Mouse (Mus musculus): ENCODE measurements at regions not wholly inside any gene's neighbourhood (a gene's known extent, or its start where the extent isn't known, plus 50 kb on each side); places are given as distances from the start of the nearest gene placed in this dataset.

- TF ChIP-seq ZMIZ1 (IDR thresholded peaks at IDR 0.05; ENCODE audit: low read depth, low read length) (no peak), MEF2A (IDR thresholded peaks at IDR 0.05; ENCODE audit: extremely low read depth, insufficient replicate concordance, low read depth, low read length, poor library complexity, severe bottlenecking) (no peak), NELFE (IDR thresholded peaks at IDR 0.05; ENCODE audit: low read depth, low read length) (no peak), TCF12 (IDR thresholded peaks at IDR 0.05; ENCODE audit: low read depth, low read length) (no peak)
- no peak for DNase-seq (ENCODE audit: low read depth, low spot score)
Measured at GRCm38 (mm10) chr4:58696684-58697083, 90.8 kb downstream of the Olfr267 start.

GRCm38 (mm10) chr4:58695281-58695680 lies 92.2 kb downstream of the Olfr267 start:
- TF ChIP-seq ZC3H11A (IDR thresholded peaks at IDR 0.05; ENCODE audit: low read depth, low read length) = no peak
- TF ChIP-seq NRF1 (IDR thresholded peaks at IDR 0.05; ENCODE audit: insufficient read depth, low read depth, low read length, poor library complexity, severe bottlenecking) = no peak
- TF ChIP-seq MEF2A (IDR thresholded peaks at IDR 0.05; ENCODE audit: extremely low read depth, insufficient replicate concordance, low read depth, low read length, poor library complexity, severe bottlenecking) = no peak
- no peak for TF ChIP-seq USF1 (IDR thresholded peaks at IDR 0.05; ENCODE audit: low read depth, low read length)
- no peak for TF ChIP-seq ETS1 (IDR thresholded peaks at IDR 0.05; ENCODE audit: low read depth, low read length)
- TF ChIP-seq E2F4 (IDR thresholded peaks at IDR 0.05; ENCODE audit: borderline replicate concordance, low read depth, low read length) = no peak
- TF ChIP-seq SMC3 (IDR thresholded peaks at IDR 0.05; ENCODE audit: low read depth, low read length) = no peak
- no peak for TF ChIP-seq TBP (IDR thresholded peaks at IDR 0.05; ENCODE audit: low read depth, low read length)
- no peak for TF ChIP-seq GABPA (IDR thresholded peaks at IDR 0.05; ENCODE audit: low read depth, low read length)
- TF ChIP-seq CHD2 (IDR thresholded peaks at IDR 0.05; ENCODE audit: low read length) = no peak
- no peak for TF ChIP-seq POLR2A (IDR thresholded peaks at IDR 0.05; ENCODE audit: control insufficient read depth in 1 of 2, insufficient read depth in 1 of 2, low read depth in 1 of 2, low read length in 2 of 2, poor library complexity in 1 of 2)
- TF ChIP-seq KAT2A (conservative IDR thresholded peaks at IDR 0.05; ENCODE audit: low read depth, low read length) = no peak

More at GRCm38 (mm10) chr4:58696684-58697083, 90.8 kb downstream of the Olfr267 start:
- no peaks in the 10 kb centered on the region for H3K36me3 ChIP-seq (ENCODE audit: control insufficient read depth in 1 of 2, insufficient read depth in 2 of 2, low read length in 2 of 2)
- H3K4me1 ChIP-seq (ENCODE audit: control insufficient read depth in 1 of 2, insufficient read depth in 2 of 2, low read length in 2 of 2) = no peaks in the 10 kb centered on the region
- H3K9me3 ChIP-seq (replicated peaks; ENCODE audit: insufficient read depth, low read length) = no peaks in the 10 kb centered on the region
- H3K79me2 ChIP-seq (ENCODE audit: control insufficient read depth, insufficient read depth, low read length, poor library complexity) = no peaks in the 10 kb centered on the region
- no peak overlapping the region for H3K9ac ChIP-seq (ENCODE audit: control insufficient read depth, low read depth, low read length, poor library complexity, severe bottlenecking)
- H3K27me3 ChIP-seq (ENCODE audit: control insufficient read depth in 1 of 2, insufficient read depth in 2 of 2, low read length in 2 of 2) = no peaks in the 10 kb centered on the region; a peak in 1 of 4 replicates
- H3K4me3 ChIP-seq (ENCODE audit: control insufficient read depth in 1 of 2, insufficient read depth in 1 of 2, low read depth in 2 of 2, low read length in 2 of 2) = no peak overlapping the region
- H3K27ac ChIP-seq (ENCODE audit: control insufficient read depth, low read depth, low read length) = no peak overlapping the region

DNA sequence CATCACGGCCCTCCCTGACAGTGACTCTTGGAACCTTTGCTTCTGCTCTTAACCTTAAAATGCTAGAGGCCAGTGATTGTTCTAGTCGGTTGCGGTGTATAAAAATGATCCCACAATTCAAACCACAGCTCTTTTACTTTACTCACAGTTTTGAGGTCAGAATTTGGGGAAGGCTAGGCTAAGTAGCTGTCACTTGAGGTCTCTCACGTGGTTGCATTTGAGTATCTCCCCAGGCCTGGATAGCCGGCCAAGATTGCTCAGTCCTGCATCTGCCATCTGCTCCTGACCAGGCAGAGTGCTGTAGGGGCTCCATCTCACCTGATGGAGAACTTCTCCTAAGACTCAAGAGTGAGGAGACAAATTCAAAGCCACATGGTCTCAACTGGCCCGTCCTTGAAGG lies 94.5 kb downstream of the Olfr267 start:
- no peaks in the 10 kb centered on the region for H3K79me2 ChIP-seq (ENCODE audit: control insufficient read depth, insufficient read depth, low read length, poor library complexity)
- no peaks in the 10 kb centered on the region for H3K9me3 ChIP-seq (replicated peaks; ENCODE audit: insufficient read depth, low read length)
- H3K9ac ChIP-seq (ENCODE audit: control insufficient read depth, low read depth, low read length, poor library complexity, severe bottlenecking) = no peak overlapping the region
- no peaks in the 10 kb centered on the region for H3K36me3 ChIP-seq (ENCODE audit: control insufficient read depth in 1 of 2, insufficient read depth in 2 of 2, low read length in 2 of 2)
- no peak for DNase-seq (ENCODE audit: low read depth, low spot score)
- no peak overlapping the region for H3K4me3 ChIP-seq (ENCODE audit: control insufficient read depth in 1 of 2, insufficient read depth in 1 of 2, low read depth in 2 of 2, low read length in 2 of 2)
- no peaks in the 10 kb centered on the region for H3K4me1 ChIP-seq (ENCODE audit: control insufficient read depth in 1 of 2, insufficient read depth in 2 of 2, low read length in 2 of 2)
- H3K27me3 ChIP-seq (ENCODE audit: control insufficient read depth in 1 of 2, insufficient read depth in 2 of 2, low read length in 2 of 2) = no peaks in the 10 kb centered on the region; a peak in 2 of 4 replicates
- no peak overlapping the region for H3K27ac ChIP-seq (ENCODE audit: control insufficient read depth, low read depth, low read length)
- TF ChIP-seq NELFE (IDR thresholded peaks at IDR 0.05; ENCODE audit: low read depth, low read length) (no peak), MEF2A (IDR thresholded peaks at IDR 0.05; ENCODE audit: extremely low read depth, insufficient replicate concordance, low read depth, low read length, poor library complexity, severe bottlenecking) (no peak), TCF12 (IDR thresholded peaks at IDR 0.05; ENCODE audit: low read depth, low read length) (no peak), SMC3 (IDR thresholded peaks at IDR 0.05; ENCODE audit: low read depth, low read length) (no peak), E2F4 (IDR thresholded peaks at IDR 0.05; ENCODE audit: borderline replicate concordance, low read depth, low read length) (no peak), RCOR1 (IDR thresholded peaks at IDR 0.05; ENCODE audit: low read depth, low read length) (no peak), POLR2AphosphoS2 (IDR thresholded peaks at IDR 0.05; ENCODE audit: low read length) (no peak), POLR2AphosphoS5 (IDR thresholded peaks at IDR 0.05; ENCODE audit: borderline replicate concordance, low read depth, low read length) (no peak), KAT2A (conservative IDR thresholded peaks at IDR 0.05; ENCODE audit: low read depth, low read length) (no peak), BHLHE40 (IDR thresholded peaks at IDR 0.05; ENCODE audit: borderline replicate concordance, low read depth, low read length) (no peak), CTCF (IDR thresholded peaks at IDR 0.05 in 2 of 3, conservative IDR thresholded peaks at IDR 0.05 in 1 of 3; ENCODE audit: control insufficient read depth in 1 of 3, insufficient read depth in 1 of 3, low read depth in 2 of 3, low read length in 3 of 3, poor library complexity in 1 of 3, severe bottlenecking in 1 of 3) (no peak), CHD1 (IDR thresholded peaks at IDR 0.05; ENCODE audit: low read depth, low read length) (no peak), MAZ (IDR thresholded peaks at IDR 0.05; ENCODE audit: low read depth, low read length) (no peak), HCFC1 (IDR thresholded peaks at IDR 0.05; ENCODE audit: low read depth, low read length) (no peak), MXI1 (IDR thresholded peaks at IDR 0.05; ENCODE audit: low read depth, low read length) (no peak), ZKSCAN1 (IDR thresholded peaks at IDR 0.05; ENCODE audit: low read depth, low read length) (no peak)

More at GRCm38 (mm10) chr4:58695281-58695680, 92.2 kb downstream of the Olfr267 start:
- no peaks in the 10 kb centered on the region; a peak in 2 of 4 replicates for H3K27me3 ChIP-seq (ENCODE audit: control insufficient read depth in 1 of 2, insufficient read depth in 2 of 2, low read length in 2 of 2)
- no peak overlapping the region for H3K27ac ChIP-seq (ENCODE audit: control insufficient read depth, low read depth, low read length)
- no peak overlapping the region for H3K4me3 ChIP-seq (ENCODE audit: control insufficient read depth in 1 of 2, insufficient read depth in 1 of 2, low read depth in 2 of 2, low read length in 2 of 2)
- no peak for DNase-seq (ENCODE audit: low read depth, low spot score)
- no peaks in the 10 kb centered on the region for H3K4me1 ChIP-seq (ENCODE audit: control insufficient read depth in 1 of 2, insufficient read depth in 2 of 2, low read length in 2 of 2)
- H3K9ac ChIP-seq (ENCODE audit: control insufficient read depth, low read depth, low read length, poor library complexity, severe bottlenecking) = no peak overlapping the region
- no peaks in the 10 kb centered on the region for H3K9me3 ChIP-seq (replicated peaks; ENCODE audit: insufficient read depth, low read length)
- no peaks in the 10 kb centered on the region for H3K36me3 ChIP-seq (ENCODE audit: control insufficient read depth in 1 of 2, insufficient read depth in 2 of 2, low read length in 2 of 2)
- H3K79me2 ChIP-seq (ENCODE audit: control insufficient read depth, insufficient read depth, low read length, poor library complexity) = no peaks in the 10 kb centered on the region

All from MEL (cell line).